ENCODE assay signal across 7 mouse cellular contexts in genomic region chr17:26122431-26123140, GRCm38 (mm10). TPM values are rescaled to one million over a fixed set of nuclear protein-coding genes. Genes with fewer than 3 reads are reported as not detected.
A peak's percentile ranks its signal among the peaks of the same experiment; 100 is the strongest.
DNase-seq lines count a peak whose midpoint lies in the region; ATAC-seq and TF ChIP-seq lines count a peak whose summit lies in the region.

No protein-coding gene starts in this region.

- H3K79me2 ChIP-seq in heart, adult 2 months (replicated peaks; ENCODE audit: control insufficient read depth, insufficient read depth, low read length), result no peaks in the 10 kb centered on the region
- H3K79me2 ChIP-seq in myocyte (ENCODE audit: control insufficient read depth, insufficient read depth), result peaks cover 15% of the 10 kb centered on the region

- TF ChIP-seq POLR2A in heart, adult 2 months (IDR thresholded peaks at IDR 0.05; ENCODE audit: insufficient read depth, low read depth, low read length), result no peak
- no peak for TF ChIP-seq POLR2A in myocyte (IDR thresholded peaks at IDR 0.05; ENCODE audit: insufficient read length, low read depth)

- H3K36me3 ChIP-seq in heart, embryonic 10.5 days, result peaks cover 27% of the 10 kb centered on the region
- H3K36me3 ChIP-seq in heart, adult 2 months (ENCODE audit: control insufficient read depth, insufficient read depth, low read length), result no peaks in the 10 kb centered on the region
- H3K36me3 ChIP-seq in megakaryocyte, embryonic 14.5 days (replicated peaks; ENCODE audit: low read length), result peaks cover 24% of the 10 kb centered on the region
- H3K36me3 ChIP-seq in embryonic facial prominence, embryonic 15.5 days, result peaks cover 25% of the 10 kb centered on the region
- no peaks in the 10 kb centered on the region for H3K36me3 ChIP-seq in myocyte (ENCODE audit: control insufficient read depth, insufficient read depth)

- ATAC-seq in megakaryocyte, adult 5-6 weeks (ENCODE audit: poor library complexity, severe bottlenecking), result no peak
- no peak for ATAC-seq in embryonic facial prominence, embryonic 15.5 days (ENCODE audit: insufficient number of reproducible peaks, low FRiP score, low TSS enrichment, low read depth)

- peak overlapping the region; percentile 94; the same call in 1 of the 2 replicates for H3K4me3 ChIP-seq in heart, embryonic 10.5 days
- H3K4me3 ChIP-seq in heart, adult 2 months, result no peak overlapping the region
- H3K4me3 ChIP-seq in megakaryocyte, embryonic 14.5 days (replicated peaks), result peak overlapping the region; percentile 94
- H3K4me3 ChIP-seq in embryonic facial prominence, embryonic 15.5 days (replicated peaks), result 0 out of 2 replicates have a peak overlapping the region, but pooled peaks have one; percentile 98
- peak overlapping the region; percentile 89 for H3K4me3 ChIP-seq in myocyte

- H3ac ChIP-seq in myocyte (ENCODE audit: control insufficient read depth, insufficient read length), result peak overlapping the region; percentile 61

- H3K4me1 ChIP-seq in heart, embryonic 10.5 days, result peaks cover 27% of the 10 kb centered on the region
- H3K4me1 ChIP-seq in heart, adult 2 months (ENCODE audit: control insufficient read depth, insufficient read depth, low read length), result peaks cover 7% of the 10 kb centered on the region
- H3K4me1 ChIP-seq in megakaryocyte, embryonic 14.5 days, result peaks cover 65% of the 10 kb centered on the region
- peaks cover 16% of the 10 kb centered on the region for H3K4me1 ChIP-seq in embryonic facial prominence, embryonic 15.5 days

- DNase-seq in heart, embryonic 10.5 days (ENCODE audit: low spot score), result no peak
- no peak for DNase-seq in heart, adult 2 months
- no peak for DNase-seq in spleen, adult 18-20 months

- peaks cover 27% of the 10 kb centered on the region for H3K27me3 ChIP-seq in heart, embryonic 10.5 days (ENCODE audit: insufficient read depth, poor library complexity, severe bottlenecking)
- H3K27me3 ChIP-seq in heart, adult 2 months (ENCODE audit: control insufficient read depth, insufficient read depth, low read length), result no peaks in the 10 kb centered on the region
- H3K27me3 ChIP-seq in megakaryocyte, embryonic 14.5 days (replicated peaks), result peaks cover 22% of the 10 kb centered on the region
- H3K27me3 ChIP-seq in embryonic facial prominence, embryonic 15.5 days, result peaks cover 17% of the 10 kb centered on the region
- H3K27me3 ChIP-seq in myocyte (ENCODE audit: control insufficient read depth, insufficient read depth, insufficient read length), result peaks cover 15% of the 10 kb centered on the region

- H3K9ac ChIP-seq in heart, adult 2 months (ENCODE audit: low read depth, low read length), result no peak overlapping the region
- H3K9ac ChIP-seq in embryonic facial prominence, embryonic 15.5 days, result no peak overlapping the region

- no peak overlapping the region for H3K27ac ChIP-seq in heart, embryonic 10.5 days
- H3K27ac ChIP-seq in heart, adult 2 months, result no peak overlapping the region
- H3K27ac ChIP-seq in embryonic facial prominence, embryonic 15.5 days (replicated peaks), result no peak overlapping the region

- WGBS in heart, embryonic 10.5 days, result 53% methylated on average over 5 of the region's 5 CpGs
- 54% methylated on average over 5 of the region's 5 CpGs for WGBS in heart, adult 2 months
- whole genome bisulfite sequencing in embryonic facial prominence, embryonic 15.5 days, result 55% methylated on average over 5 of the region's 5 CpGs

- no peak for TF ChIP-seq CTCF in heart, adult 2 months (IDR thresholded peaks at IDR 0.05)

- TF ChIP-seq EP300 in heart, adult 2 months (IDR thresholded peaks at IDR 0.05; ENCODE audit: insufficient read depth, low read depth, low read length), result no peak

- no peak overlapping the region for H3K4me2 ChIP-seq in embryonic facial prominence, embryonic 15.5 days (replicated peaks)
- peak overlapping the region; percentile 38 for H3K4me2 ChIP-seq in myocyte (ENCODE audit: low read depth)

- no peaks in the 10 kb centered on the region for H3K9me3 ChIP-seq in heart, embryonic 10.5 days
- no peaks in the 10 kb centered on the region for H3K9me3 ChIP-seq in megakaryocyte, embryonic 14.5 days
- no peaks in the 10 kb centered on the region for H3K9me3 ChIP-seq in embryonic facial prominence, embryonic 15.5 days (replicated peaks)

- intact Hi-C loops in heart, adult 2 months (cut with DNase I), result loop anchor here (2.0 to 5.0 kb wide), 2 partner anchors 16 to 120 kb away; partner anchors contain the start of genes Axin1 and Fam234a

TF ChIP-seq in myocyte, 11 proteins besides CTCF, POLR2A, EP300 and RAD21:
- no peak for TF ChIP-seq TCF12 (IDR thresholded peaks at IDR 0.05; ENCODE audit: insufficient read depth, poor library complexity, severe bottlenecking)
- TF ChIP-seq SRF (IDR thresholded peaks at IDR 0.05; ENCODE audit: control insufficient read depth, insufficient read length, low read depth), result no peak
- no peak for TF ChIP-seq MYOD1 (IDR thresholded peaks at IDR 0.05; ENCODE audit: control insufficient read depth in 1 of 3, insufficient read length in 2 of 3, low read depth in 2 of 3)
- TF ChIP-seq POLR2AphosphoS2 (IDR thresholded peaks at IDR 0.05; ENCODE audit: insufficient read length, low read depth), result no peak
- no peak for TF ChIP-seq TCF3 (IDR thresholded peaks at IDR 0.05; ENCODE audit: insufficient read length, low read depth)
- no peak for TF ChIP-seq CEBPB (IDR thresholded peaks at IDR 0.05; ENCODE audit: insufficient read depth, poor library complexity, severe bottlenecking)
- TF ChIP-seq USF1 (IDR thresholded peaks at IDR 0.05; ENCODE audit: low read depth), result no peak
- TF ChIP-seq MYOG (IDR thresholded peaks at IDR 0.05; ENCODE audit: control insufficient read depth in 1 of 3, insufficient read depth in 1 of 3, insufficient read length in 2 of 3, low read depth in 2 of 3), result no peak
- no peak for TF ChIP-seq E2F4 (IDR thresholded peaks at IDR 0.05; ENCODE audit: insufficient read depth)
- TF ChIP-seq MAX (IDR thresholded peaks at IDR 0.05; ENCODE audit: low read depth), result no peak
- TF ChIP-seq REST (IDR thresholded peaks at IDR 0.05; ENCODE audit: insufficient read depth, insufficient read length), result no peak

RNA-seq across cellular contexts. Expression of gene Mrpl28, which starts 0.7 kb away (rescaled TPM):
- polyA plus RNA-seq in heart, embryonic 10.5 days (2016; fragmentation: Nextera tagmentation; extraction: Ambion mirVana), result 273 and 284 TPM in 2 replicates
- total RNA-seq in heart, adult 2 months (2021), result 100 to 1,000 TPM; 131 to 154 TPM
- 131 and 156 TPM in 2 replicates for polyA plus RNA-seq in heart, adult 2 months (2012; rRNA removed)
- 104 and 138 TPM in 2 replicates for polyA plus RNA-seq in megakaryocyte, embryonic 14.5 days (2012; ENCODE audit: insufficient read depth, low replicate concordance)
- total RNA-seq in megakaryocyte, adult 5-6 weeks (2015), result 74.1 and 78.0 TPM in 2 replicates
- total RNA-seq in megakaryocyte, adult 5-6 weeks (2017), result 35.1 and 35.4 TPM in 2 replicates
- polyA plus RNA-seq in embryonic facial prominence, embryonic 15.5 days (2015; fragmentation: Nextera tagmentation; extraction: Ambion mirVana), result 190 and 191 TPM in 2 replicates
- polyA plus RNA-seq in myocyte (2012; fragmentation: generic; extraction: Trizol), result 145 TPM

RNA-seq across cellular contexts. Expression of gene Tmem8, which starts 9.5 kb away (rescaled TPM):
- 0.71 and 1.2 TPM in 2 replicates for polyA plus RNA-seq in heart, embryonic 10.5 days (2016; fragmentation: Nextera tagmentation; extraction: Ambion mirVana)
- total RNA-seq in heart, adult 2 months (2021), result 1 to 10 TPM; 3.8 to 5.3 TPM
- 10.5 and 11.6 TPM in 2 replicates for polyA plus RNA-seq in heart, adult 2 months (2012; rRNA removed)
- polyA plus RNA-seq in megakaryocyte, embryonic 14.5 days (2012; ENCODE audit: insufficient read depth, low replicate concordance), result 3.3 and 4.1 TPM in 2 replicates
- 13.1 and 20.1 TPM in 2 replicates for total RNA-seq in megakaryocyte, adult 5-6 weeks (2015)
- total RNA-seq in megakaryocyte, adult 5-6 weeks (2017), result 11.6 and 14.8 TPM in 2 replicates
- polyA plus RNA-seq in embryonic facial prominence, embryonic 15.5 days (2015; fragmentation: Nextera tagmentation; extraction: Ambion mirVana), result 2.9 and 3.5 TPM in 2 replicates
- 1.5 TPM for polyA plus RNA-seq in myocyte (2012; fragmentation: generic; extraction: Trizol)

RNA-seq across cellular contexts. Expression of gene Axin1, which starts 15.9 kb away (rescaled TPM):
- 5.5 and 7.0 TPM in 2 replicates for polyA plus RNA-seq in heart, embryonic 10.5 days (2016; fragmentation: Nextera tagmentation; extraction: Ambion mirVana)
- 10 to 100 TPM; 16.5 to 18.2 TPM for total RNA-seq in heart, adult 2 months (2021)
- polyA plus RNA-seq in heart, adult 2 months (2012; rRNA removed), result 7.6 and 9.1 TPM in 2 replicates
- polyA plus RNA-seq in megakaryocyte, embryonic 14.5 days (2012; ENCODE audit: insufficient read depth, low replicate concordance), result 12.5 and 19.6 TPM in 2 replicates
- 24.2 and 31.9 TPM in 2 replicates for total RNA-seq in megakaryocyte, adult 5-6 weeks (2015)
- total RNA-seq in megakaryocyte, adult 5-6 weeks (2017), result 176 and 255 TPM in 2 replicates
- 12.7 and 15.8 TPM in 2 replicates for polyA plus RNA-seq in embryonic facial prominence, embryonic 15.5 days (2015; fragmentation: Nextera tagmentation; extraction: Ambion mirVana)
- polyA plus RNA-seq in myocyte (2012; fragmentation: generic; extraction: Trizol), result 26.5 TPM

RNA-seq across cellular contexts. Expression of gene Nme4, which starts 27.2 kb away (rescaled TPM):
- polyA plus RNA-seq in heart, embryonic 10.5 days (2016; fragmentation: Nextera tagmentation; extraction: Ambion mirVana), result 115 and 137 TPM in 2 replicates
- 1 to 10 TPM; 3.7 to 4.4 TPM for total RNA-seq in heart, adult 2 months (2021)
- 13.8 and 21.4 TPM in 2 replicates for polyA plus RNA-seq in heart, adult 2 months (2012; rRNA removed)
- polyA plus RNA-seq in megakaryocyte, embryonic 14.5 days (2012; ENCODE audit: insufficient read depth, low replicate concordance), result 28.9 and 32.8 TPM in 2 replicates
- total RNA-seq in megakaryocyte, adult 5-6 weeks (2015), result 2.3 and 3.5 TPM in 2 replicates
- 4.2 and 8.2 TPM in 2 replicates for total RNA-seq in megakaryocyte, adult 5-6 weeks (2017)
- polyA plus RNA-seq in embryonic facial prominence, embryonic 15.5 days (2015; fragmentation: Nextera tagmentation; extraction: Ambion mirVana), result 87.1 and 98.8 TPM in 2 replicates
- polyA plus RNA-seq in myocyte (2012; fragmentation: generic; extraction: Trizol), result 23.9 TPM

RNA-seq across cellular contexts. Expression of gene Decr2, which starts 32.4 kb away (rescaled TPM):
- polyA plus RNA-seq in heart, embryonic 10.5 days (2016; fragmentation: Nextera tagmentation; extraction: Ambion mirVana), result 32.8 and 39.6 TPM in 2 replicates
- 1 to 10 TPM; 9.2 to 9.5 TPM for total RNA-seq in heart, adult 2 months (2021)
- 13.9 and 23.3 TPM in 2 replicates for polyA plus RNA-seq in heart, adult 2 months (2012; rRNA removed)
- 0.35 and 1.5 TPM in 2 replicates for polyA plus RNA-seq in megakaryocyte, embryonic 14.5 days (2012; ENCODE audit: insufficient read depth, low replicate concordance)
- total RNA-seq in megakaryocyte, adult 5-6 weeks (2015), result 4.8 and 5.0 TPM in 2 replicates
- total RNA-seq in megakaryocyte, adult 5-6 weeks (2017), result 11.9 and 13.3 TPM in 2 replicates
- polyA plus RNA-seq in embryonic facial prominence, embryonic 15.5 days (2015; fragmentation: Nextera tagmentation; extraction: Ambion mirVana), result 39.7 and 42.6 TPM in 2 replicates
- polyA plus RNA-seq in myocyte (2012; fragmentation: generic; extraction: Trizol), result 8.3 TPM
